Mouse (Mus musculus): ENCODE measurements around the gene Gja10. TPM values are rescaled to one million over a fixed set of nuclear protein-coding genes. Genes with fewer than 3 reads are reported as not detected.

Gene Gja10
- polyA plus RNA-seq, 1 experiment: not detected

DNA sequence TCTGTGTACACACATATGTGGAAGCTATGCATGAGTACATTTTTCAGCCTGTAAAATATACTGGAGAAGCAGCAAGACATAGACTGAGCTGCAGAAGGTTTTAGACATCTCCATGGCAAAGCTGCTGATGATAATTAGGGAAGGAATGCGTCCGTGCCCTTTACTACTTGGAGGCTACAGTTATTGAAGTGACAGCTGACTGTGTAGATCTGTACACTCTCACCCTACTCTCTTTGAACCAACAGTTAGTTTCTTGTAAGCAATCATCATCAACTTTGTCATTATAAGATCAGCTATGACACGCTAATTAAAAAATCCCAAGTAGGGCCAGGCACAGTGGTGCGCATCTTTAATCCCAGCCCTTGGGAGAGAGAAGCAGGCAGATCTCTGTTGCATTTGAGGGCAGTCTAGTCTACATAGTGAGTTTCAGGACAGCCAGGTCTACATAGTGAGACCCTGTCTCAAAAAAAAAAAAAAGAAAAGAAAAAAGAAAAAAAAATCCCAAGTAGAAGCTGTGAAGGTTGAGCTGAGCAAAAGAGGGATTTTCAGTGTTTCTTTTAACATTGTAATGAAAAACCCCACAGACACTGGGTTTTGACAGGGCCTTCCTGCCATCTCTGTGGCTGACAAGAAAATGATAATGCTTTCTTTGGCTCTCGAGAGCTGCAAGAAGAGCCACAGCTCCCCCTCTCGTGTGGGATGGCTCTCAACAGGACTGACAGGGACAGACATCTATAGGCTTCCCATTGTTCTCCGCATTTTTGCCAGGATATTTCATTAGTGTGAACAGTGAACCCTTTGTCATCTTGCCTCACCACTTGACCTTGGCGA lies 41.6 kb downstream of the Gja10 start:
- Histone ChIP-seq H3K4me3 (ENCODE audit: insufficient read depth, poor library complexity, severe bottlenecking) (no peak overlapping the region), H3K79me3 (ENCODE audit: low read depth) (no peaks in the 10 kb centered on the region), H3ac (ENCODE audit: control insufficient read depth, insufficient read length, low read depth) (no peak overlapping the region), H3K36me3 (ENCODE audit: control insufficient read depth, insufficient read depth) (no peaks in the 10 kb centered on the region), H3K79me2 (ENCODE audit: control insufficient read depth, insufficient read depth) (no peaks in the 10 kb centered on the region), H3K27me3 (ENCODE audit: control insufficient read depth, insufficient read depth, insufficient read length) (no peaks in the 10 kb centered on the region)
- TF ChIP-seq FOSL1 (IDR thresholded peaks at IDR 0.05; ENCODE audit: insufficient read depth, low read length, poor library complexity, severe bottlenecking) (no peak), CTCF (IDR thresholded peaks at IDR 0.05; ENCODE audit: control insufficient read depth, insufficient read depth, insufficient read length) (no peak), MYOD1 (IDR thresholded peaks at IDR 0.05; ENCODE audit: control insufficient read depth, insufficient read length, low read depth) (no peak), USF1 (IDR thresholded peaks at IDR 0.05; ENCODE audit: low read depth) (no peak), MAX (IDR thresholded peaks at IDR 0.05) (no peak)

GRCm38 (mm10) chr4:32560246-32560645 lies 42.3 kb downstream of the Gja10 start:
- Histone ChIP-seq H3K79me3 (ENCODE audit: low read depth) (no peaks in the 10 kb centered on the region), H3K27me3 (ENCODE audit: control insufficient read depth, insufficient read depth, insufficient read length) (no peaks in the 10 kb centered on the region), H3K4me3 (ENCODE audit: insufficient read depth, poor library complexity, severe bottlenecking) (no peak overlapping the region), H3K36me3 (ENCODE audit: control insufficient read depth, insufficient read depth) (no peaks in the 10 kb centered on the region), H3ac (ENCODE audit: control insufficient read depth, insufficient read length, low read depth) (no peak overlapping the region), H3K79me2 (ENCODE audit: control insufficient read depth, insufficient read depth) (no peaks in the 10 kb centered on the region)
- TF ChIP-seq MAX (IDR thresholded peaks at IDR 0.05): no peak
- TF ChIP-seq FOSL1 (IDR thresholded peaks at IDR 0.05; ENCODE audit: insufficient read depth, low read length, poor library complexity, severe bottlenecking): no peak
- no peak for TF ChIP-seq CTCF (IDR thresholded peaks at IDR 0.05; ENCODE audit: control insufficient read depth, insufficient read depth, insufficient read length)
- no peak for TF ChIP-seq USF1 (IDR thresholded peaks at IDR 0.05; ENCODE audit: low read depth)
- TF ChIP-seq CEBPB (IDR thresholded peaks at IDR 0.05; ENCODE audit: low read depth): no peak
- TF ChIP-seq MYOD1 (IDR thresholded peaks at IDR 0.05; ENCODE audit: control insufficient read depth, insufficient read length, low read depth): no peak
- TF ChIP-seq MYOG (IDR thresholded peaks at IDR 0.05; ENCODE audit: control insufficient read depth, extremely low read depth, insufficient read length): no peak

GRCm38 (mm10) chr4:32555506-32555905 lies 47.1 kb downstream of the Gja10 start:
- no peak overlapping the region for H3ac ChIP-seq (ENCODE audit: control insufficient read depth, insufficient read length, low read depth)
- H3K79me2 ChIP-seq (ENCODE audit: control insufficient read depth, insufficient read depth): no peaks in the 10 kb centered on the region
- H3K27me3 ChIP-seq (ENCODE audit: control insufficient read depth, insufficient read depth, insufficient read length): no peaks in the 10 kb centered on the region
- TF ChIP-seq MAX (IDR thresholded peaks at IDR 0.05) (no peak), FOSL1 (IDR thresholded peaks at IDR 0.05; ENCODE audit: insufficient read depth, low read length, poor library complexity, severe bottlenecking) (no peak)
- H3K4me3 ChIP-seq (ENCODE audit: insufficient read depth, poor library complexity, severe bottlenecking): no peak overlapping the region
- H3K36me3 ChIP-seq (ENCODE audit: control insufficient read depth, insufficient read depth): no peaks in the 10 kb centered on the region
- H3K79me3 ChIP-seq (ENCODE audit: low read depth): no peaks in the 10 kb centered on the region

DNA sequence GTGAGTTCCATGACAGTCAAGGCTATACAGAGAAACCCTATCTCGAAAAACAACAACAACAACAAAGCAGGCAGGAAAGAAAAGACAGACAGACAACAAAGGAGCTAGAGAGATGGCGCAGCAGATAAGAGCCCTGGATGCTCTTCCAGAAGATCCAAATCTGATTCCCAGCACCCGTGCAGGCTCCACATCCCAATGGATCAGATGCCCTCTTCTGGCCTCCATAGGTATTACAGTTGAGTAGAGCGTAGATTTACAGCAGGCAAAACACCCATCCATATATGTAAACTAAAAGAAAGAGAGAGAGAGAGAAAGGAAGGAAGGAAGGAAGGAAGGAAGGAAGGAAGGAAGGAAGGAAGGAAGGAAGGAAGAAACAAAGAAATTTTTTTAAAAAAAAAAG lies 51.2 kb downstream of the Gja10 start:
- Histone ChIP-seq H3K79me2 (ENCODE audit: control insufficient read depth, insufficient read depth) (no peaks in the 10 kb centered on the region), H3K36me3 (ENCODE audit: control insufficient read depth, insufficient read depth) (no peaks in the 10 kb centered on the region), H3ac (ENCODE audit: control insufficient read depth, insufficient read length, low read depth) (no peak overlapping the region), H3K4me3 (ENCODE audit: insufficient read depth, poor library complexity, severe bottlenecking) (no peak overlapping the region), H3K79me3 (ENCODE audit: low read depth) (no peaks in the 10 kb centered on the region), H3K27me3 (ENCODE audit: control insufficient read depth, insufficient read depth, insufficient read length) (no peaks in the 10 kb centered on the region)
- TF ChIP-seq CEBPB (IDR thresholded peaks at IDR 0.05; ENCODE audit: low read depth): no peak
- TF ChIP-seq MYOG (IDR thresholded peaks at IDR 0.05; ENCODE audit: control insufficient read depth, extremely low read depth, insufficient read length): no peak
- no peak for TF ChIP-seq CTCF (IDR thresholded peaks at IDR 0.05; ENCODE audit: control insufficient read depth, insufficient read depth, insufficient read length)
- TF ChIP-seq USF1 (IDR thresholded peaks at IDR 0.05; ENCODE audit: low read depth): no peak

DNA sequence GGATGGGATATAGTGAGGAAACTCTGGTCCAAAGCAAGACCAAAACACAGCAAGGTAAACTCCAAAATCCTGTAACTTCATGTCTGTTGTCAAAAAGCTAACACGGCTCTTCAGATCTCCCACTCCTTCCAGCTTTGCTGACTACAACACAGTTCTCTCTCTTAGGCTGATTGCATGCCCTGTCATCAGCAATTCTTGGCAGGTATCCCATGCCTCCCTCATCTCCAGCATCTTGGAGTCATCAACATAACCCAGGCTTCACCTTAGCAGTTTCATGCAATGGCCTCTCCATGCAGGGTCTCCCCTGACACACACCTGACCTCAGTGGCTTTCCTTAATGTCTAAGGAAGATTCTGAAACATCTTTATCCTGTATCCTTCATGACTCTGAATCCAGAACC lies 53.4 kb downstream of the Gja10 start:
- Histone ChIP-seq H3K27me3 (ENCODE audit: control insufficient read depth, insufficient read depth, insufficient read length) (no peaks in the 10 kb centered on the region), H3ac (ENCODE audit: control insufficient read depth, insufficient read length, low read depth) (no peak overlapping the region), H3K79me2 (ENCODE audit: control insufficient read depth, insufficient read depth) (no peaks in the 10 kb centered on the region), H3K79me3 (ENCODE audit: low read depth) (no peaks in the 10 kb centered on the region), H3K4me3 (ENCODE audit: insufficient read depth, poor library complexity, severe bottlenecking) (no peak overlapping the region), H3K36me3 (ENCODE audit: control insufficient read depth, insufficient read depth) (no peaks in the 10 kb centered on the region)
- no peak for TF ChIP-seq MAX (IDR thresholded peaks at IDR 0.05)
- no peak for TF ChIP-seq USF1 (IDR thresholded peaks at IDR 0.05; ENCODE audit: low read depth)
- TF ChIP-seq CTCF (IDR thresholded peaks at IDR 0.05; ENCODE audit: control insufficient read depth, insufficient read depth, insufficient read length): no peak
- no peak for TF ChIP-seq CEBPB (IDR thresholded peaks at IDR 0.05; ENCODE audit: low read depth)
- no peak for TF ChIP-seq MYOG (IDR thresholded peaks at IDR 0.05; ENCODE audit: control insufficient read depth, extremely low read depth, insufficient read length)
- no peak for TF ChIP-seq FOSL1 (IDR thresholded peaks at IDR 0.05; ENCODE audit: insufficient read depth, low read length, poor library complexity, severe bottlenecking)
- TF ChIP-seq MYOD1 (IDR thresholded peaks at IDR 0.05; ENCODE audit: control insufficient read depth, insufficient read length, low read depth): no peak

Other genes with a start within 250 kb of the Gja10 start
- gene Casp8ap2, start 12.7 kb upstream of the Gja10 start, polyA plus RNA-seq (2012; fragmentation: generic; extraction: Trizol): 2.9 TPM
- 15.1 TPM for gene Mdn1, start 54.4 kb upstream of the Gja10 start, polyA plus RNA-seq (2012; fragmentation: generic; extraction: Trizol)
- 27.0 TPM for gene Lyrm2, start 197.5 kb upstream of the Gja10 start, polyA plus RNA-seq (2012; fragmentation: generic; extraction: Trizol)

Measured in C2C12 (cell line).